Mouse (Mus musculus) left cerebral cortex, postnatal 25 days (tissue): Measurements from ENCODE around the gene Mageb5. TPM values are rescaled to one million over a fixed set of nuclear protein-coding genes. Genes with fewer than 3 reads are reported as not detected.
"Not testable (repeated sequence)": the region's sequence is repeated elsewhere in the genome, so short reads cannot be mapped to it uniquely, and the experiment has no call there.

Experiments used
- DNase-seq, 2 experiments: peaks; one replicate each; pipeline ENCODE4 v3.0.0; 2022; ENCODE audit warnings: low spot score in 2 of 2, mixed read lengths in 1 of 2
- intact Hi-C: fragments of 180-260 bp; cut with DNase I; formaldehyde crosslinking; loops from one replicate; pipeline ENCODE4 v1.15.1; 2025
- total RNA-seq, 2 experiments: library from RNA; stranded (reverse); gene quantifications; 2 replicates each; pipeline ENCODE4 v1.2.3; 2021

The Mageb5 gene
- not detected for total RNA-seq

GRCm38 (mm10) chrX:91782918-91783317, at the start of gene Mageb5:
TSS of gene Mageb5 (minus strand) at chrX:91783018.
- not testable (repeated sequence) for DNase-seq
- intact Hi-C loops = loop anchor here (10.0 kb wide), 1 partner anchor 208 kb away; the partner anchor contains the start of gene 1700084M14Rik

- intact Hi-C loops = loop anchor here (5.0 kb wide), 1 partner anchor 102 kb away; no protein-coding TSS in a partner anchor
- not testable (repeated sequence) for DNase-seq
These were observed 23.1 kb downstream of the Mageb5 start for GRCm38 (mm10) chrX:91759591-91760226.

Other genes starting within 250 kb of the Mageb5 start
- gene 1700084M14Rik, start 207.1 kb downstream of the Mageb5 start, total RNA-seq = not detected
- not detected for gene Gm14781, start 150.8 kb downstream of the Mageb5 start, total RNA-seq
- gene Mageb1, start 233.3 kb upstream of the Mageb5 start, total RNA-seq = not detected